Mouse (Mus musculus) spleen, postnatal 10 days (tissue): ENCODE measurements around the gene Zfp644.

Experiments
- DNase-seq, 2 experiments: peaks; one replicate each; pipeline ENCODE4 v3.0.0; 2021 to 2022; ENCODE audit warnings: low spot score in 2 of 2

Gene Zfp644

DNA sequence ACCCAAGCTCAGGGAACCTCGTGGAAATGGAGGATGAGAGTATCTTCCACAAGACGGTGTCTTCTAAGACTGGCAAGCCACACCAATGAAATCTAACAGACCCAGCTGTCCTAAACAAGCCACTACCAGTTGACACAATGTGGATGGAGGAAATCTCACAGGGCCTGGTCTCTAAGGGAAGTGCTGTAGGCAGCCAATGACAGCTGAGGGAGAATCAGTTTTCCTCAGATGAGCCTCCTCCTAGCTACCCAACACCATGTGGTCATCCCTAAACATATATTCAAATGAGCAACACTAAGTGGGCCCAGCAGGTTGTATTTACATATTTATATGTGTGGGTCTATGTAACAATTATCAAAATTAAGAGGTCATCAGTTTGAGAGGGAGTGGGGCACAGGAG lies 99.6 kb downstream of the Zfp644 start:
- DNase-seq: no peak

DNA sequence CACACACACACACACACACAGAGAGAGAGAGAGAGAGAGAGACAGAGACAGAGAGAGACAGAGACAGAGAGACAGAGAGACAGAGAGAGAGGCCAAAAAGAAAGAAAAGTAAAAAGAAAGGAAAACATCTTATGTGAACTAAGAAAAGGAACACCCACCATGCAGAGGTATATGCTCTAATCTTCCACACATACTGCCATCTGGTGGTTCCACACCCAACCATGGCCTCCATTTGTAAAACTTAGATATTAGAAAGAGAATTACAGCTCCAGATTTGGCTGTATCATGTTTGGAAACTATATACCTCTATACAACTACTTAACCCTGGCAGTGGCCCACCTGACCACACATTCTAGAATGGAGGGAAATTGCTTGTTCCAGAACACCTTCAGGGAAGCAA lies 102.7 kb downstream of the Zfp644 start:
- DNase-seq: no peak

DNA sequence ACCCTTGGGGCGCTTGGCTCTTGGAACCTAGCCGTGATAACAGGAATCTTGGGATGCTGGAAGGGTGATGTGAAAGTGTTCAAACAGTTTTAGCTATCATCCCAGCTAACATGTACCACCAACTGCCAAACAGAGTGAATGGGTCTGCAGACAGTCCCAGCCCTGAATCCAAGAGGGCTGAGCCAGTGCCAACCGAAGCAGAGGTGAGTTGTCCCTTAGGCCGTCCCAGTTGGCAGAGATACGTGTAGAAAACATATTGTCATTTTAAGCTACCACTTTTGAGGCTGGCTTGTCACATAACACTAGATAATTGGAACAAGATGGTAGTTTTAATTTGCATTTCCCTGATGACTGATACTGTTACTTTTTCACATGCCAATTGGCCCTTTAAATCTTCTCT lies 106.4 kb downstream of the Zfp644 start:
- DNase-seq: no peak

DNA sequence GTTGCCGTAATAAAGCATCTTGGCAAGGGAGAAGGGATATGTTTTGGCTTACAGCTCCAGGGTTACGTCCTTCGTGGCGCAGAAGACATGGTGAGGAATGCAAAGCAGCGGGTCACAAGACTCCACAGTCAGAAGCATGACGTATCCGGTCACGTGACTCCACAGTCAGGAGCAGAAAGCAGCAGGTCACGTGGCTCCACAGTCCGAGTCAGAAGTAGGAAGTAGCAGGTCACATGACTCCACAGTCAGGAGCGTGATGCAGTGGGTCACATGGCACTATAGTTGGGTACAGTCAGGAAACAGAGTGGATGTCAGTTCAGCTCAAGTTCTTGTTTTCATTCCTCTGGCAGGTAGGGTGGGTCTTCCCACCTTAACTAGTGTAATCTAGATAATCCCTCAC lies 107.4 kb downstream of the Zfp644 start:
- no peak for DNase-seq

DNA sequence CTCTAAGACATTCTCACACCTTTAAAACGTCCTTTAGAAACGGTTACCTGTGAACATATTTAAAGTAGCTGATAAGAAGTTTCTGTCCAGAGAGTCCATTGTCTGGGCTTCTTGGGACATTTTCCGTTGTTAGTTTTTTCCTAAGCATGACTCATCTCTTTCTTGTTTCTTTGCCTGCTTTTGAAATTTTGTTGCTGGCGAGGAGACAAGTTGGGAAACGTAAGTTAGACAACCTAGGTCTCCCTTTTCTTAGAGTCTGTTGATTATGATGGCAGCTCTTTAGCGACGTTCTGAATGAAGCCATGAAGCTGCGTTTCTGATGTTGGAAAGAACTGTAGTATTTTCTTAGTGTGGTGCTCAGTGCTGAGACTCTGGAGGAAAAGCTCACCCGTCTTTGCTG lies 108.1 kb downstream of the Zfp644 start:
- DNase-seq: no peak

DNA sequence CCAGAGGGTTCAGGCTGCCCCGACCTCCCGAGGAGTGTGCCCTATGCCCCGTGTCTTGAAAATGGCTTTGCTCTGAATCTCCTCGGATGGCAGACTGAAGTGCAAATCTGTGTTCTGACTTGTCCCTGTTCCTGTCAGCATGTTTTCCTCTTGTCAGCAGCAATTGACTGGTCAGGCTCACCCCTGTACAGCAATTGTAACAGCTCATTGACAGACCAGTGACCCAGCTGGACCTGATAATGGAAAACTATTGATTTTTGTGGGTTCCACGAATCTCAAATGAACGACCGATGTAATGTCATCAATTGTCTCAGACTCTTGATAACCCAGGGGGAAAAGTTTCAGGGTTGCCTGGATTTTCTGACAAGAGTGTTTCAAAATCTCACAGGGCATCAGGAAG lies 116.1 kb downstream of the Zfp644 start:
- no peak for DNase-seq

DNA sequence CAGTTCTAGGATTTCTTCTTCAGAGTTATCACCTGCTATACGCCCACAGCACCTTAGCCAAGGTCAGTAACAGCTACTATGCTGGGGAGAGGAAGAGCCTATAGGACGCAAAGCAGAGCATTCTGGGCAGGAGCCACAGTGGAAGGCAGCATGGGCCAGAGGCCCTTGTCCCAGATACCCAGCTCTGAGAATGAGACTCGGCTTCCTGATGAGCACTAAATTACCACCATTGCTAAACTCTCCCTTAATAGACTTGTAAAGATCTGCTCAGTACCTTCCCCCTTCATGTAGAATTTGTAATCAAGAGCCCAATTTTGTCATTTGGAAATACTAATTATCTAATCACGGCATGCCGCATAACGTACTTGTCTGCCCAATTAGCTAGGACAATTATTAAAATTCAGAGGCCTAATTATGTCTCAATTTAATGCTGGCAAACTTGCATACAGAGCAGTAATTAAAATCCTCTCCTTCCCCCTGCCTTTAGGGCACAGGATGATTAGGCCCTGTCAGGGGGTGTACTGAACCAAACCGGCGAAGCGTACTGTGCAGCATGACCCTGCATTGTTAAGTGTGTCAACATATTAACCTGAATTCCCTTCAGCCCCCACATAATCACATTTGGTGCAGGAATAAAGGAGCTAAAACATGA lies 119.7 kb downstream of the Zfp644 start:
- no peak for DNase-seq

DNA sequence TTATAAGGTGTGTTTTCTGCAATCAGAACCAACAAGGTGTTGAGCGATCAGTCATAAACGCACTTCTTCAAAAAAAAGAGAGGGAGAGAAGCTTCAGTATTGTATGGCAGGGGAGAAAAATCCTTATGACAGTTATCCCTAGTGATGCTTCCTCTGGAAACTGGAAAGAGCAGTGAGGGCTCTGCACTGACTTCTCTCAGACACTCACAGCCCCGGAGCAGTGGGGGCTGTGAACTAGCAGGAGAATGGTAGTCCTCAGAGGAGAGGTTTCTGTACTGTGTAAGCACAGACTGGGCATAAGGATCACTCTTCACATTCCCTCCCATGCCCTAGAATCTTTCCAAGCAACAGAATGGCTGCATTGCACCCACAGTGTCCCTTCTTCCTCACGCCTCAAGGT lies 122.0 kb downstream of the Zfp644 start:
- no peak for DNase-seq

DNA sequence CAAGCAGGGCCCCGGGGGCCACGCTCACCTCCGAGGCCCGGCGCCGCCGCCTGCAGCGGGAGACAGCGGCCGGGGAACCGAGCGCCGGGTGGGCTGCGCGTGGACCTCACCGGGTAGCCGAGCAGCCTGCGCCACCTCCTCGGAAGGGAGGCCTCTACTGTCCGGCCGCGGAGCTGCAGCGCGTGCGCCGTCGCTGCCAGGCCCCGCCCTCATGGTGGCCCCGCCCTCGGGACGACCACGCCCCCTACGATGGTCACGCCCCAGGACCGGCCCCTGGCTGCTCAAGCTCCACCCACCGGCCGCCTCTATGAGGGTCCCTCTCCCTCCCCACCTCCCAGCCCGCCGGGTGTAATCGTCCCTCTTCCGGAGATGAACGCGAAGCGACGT lies 122.5 kb downstream of the Zfp644 start:
- peak; percentile 60 to 81 for DNase-seq

DNA sequence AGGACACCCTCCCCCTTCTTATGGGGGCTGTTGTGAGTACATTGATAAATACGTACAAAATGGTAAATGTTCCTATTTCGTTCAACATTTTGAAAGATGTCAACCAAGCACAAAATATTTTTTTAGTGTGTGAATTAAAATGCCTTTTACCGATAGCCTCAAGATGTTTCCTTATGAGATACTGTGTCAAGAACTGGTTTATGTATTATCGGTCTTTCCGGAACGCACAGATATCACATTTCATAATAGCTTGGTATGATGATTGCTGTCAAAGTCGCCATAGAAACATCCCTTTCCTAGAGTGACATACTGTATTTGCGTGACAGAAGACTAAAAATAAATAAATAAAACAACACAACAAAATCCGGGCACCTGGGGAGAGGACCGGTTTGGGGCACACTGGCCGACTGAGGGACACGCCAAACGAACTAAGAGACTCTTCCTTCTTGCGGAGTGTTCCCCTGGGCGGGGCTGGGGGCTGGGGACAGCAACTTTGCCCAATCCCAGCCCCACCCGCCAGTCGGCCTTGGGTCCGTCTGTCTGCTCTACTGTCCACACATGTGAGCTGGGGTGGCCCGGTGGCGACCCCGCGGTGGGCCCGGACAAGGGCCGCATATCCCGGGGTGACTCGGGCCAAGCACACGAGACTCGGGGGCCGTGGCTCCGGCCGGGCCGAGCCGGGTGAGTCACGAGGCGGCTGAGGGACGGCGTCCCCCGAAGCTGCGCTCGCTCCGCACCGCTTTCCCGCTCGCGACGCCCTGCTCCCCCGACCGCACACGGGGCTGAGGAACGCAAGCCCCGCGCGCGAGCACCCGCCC lies 123.1 kb downstream of the Zfp644 start:
- DNase-seq: peak; percentile 6 to 19
